Mouse (Mus musculus) layer of hippocampus, adult 8-10 months (tissue): ENCODE measurements around the gene Pigk. TPM values are rescaled to one million over a fixed set of nuclear protein-coding genes. Genes with fewer than 3 reads are reported as not detected.

Experiments
- DNase-seq, 2 experiments: peaks; one replicate each; pipeline ENCODE4 v3.0.0; 2022; ENCODE audit warnings: low spot score in 2 of 2
- total RNA-seq, 4 experiments: library from RNA; stranded (reverse); gene quantifications; 2 replicates each; pipeline ENCODE4 v1.2.4; 2022

The Pigk gene
- total RNA-seq, 4 experiments from 2014 or later = 52.2 to 69.7 (median 55.8) TPM

DNA sequence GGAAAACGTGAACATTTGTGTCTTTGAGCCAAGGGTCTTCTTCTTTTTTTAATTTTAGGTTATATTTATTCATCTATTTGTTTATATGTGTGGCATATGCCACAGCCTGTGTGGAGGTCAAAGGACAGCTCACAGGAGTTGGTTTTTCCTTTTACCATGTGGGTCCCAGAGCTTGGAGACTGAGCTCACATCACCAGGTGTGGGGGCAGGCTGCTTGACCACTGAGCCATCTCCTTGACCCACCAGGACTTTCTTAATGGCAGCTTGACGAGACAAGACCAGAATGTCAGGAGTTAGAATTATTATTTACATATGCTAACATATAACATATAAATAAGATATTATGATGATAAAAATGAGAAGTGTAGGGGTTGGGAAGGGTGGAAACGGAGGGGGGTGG lies 182.2 kb downstream of the Pigk start:
- DNase-seq = no peak

DNA sequence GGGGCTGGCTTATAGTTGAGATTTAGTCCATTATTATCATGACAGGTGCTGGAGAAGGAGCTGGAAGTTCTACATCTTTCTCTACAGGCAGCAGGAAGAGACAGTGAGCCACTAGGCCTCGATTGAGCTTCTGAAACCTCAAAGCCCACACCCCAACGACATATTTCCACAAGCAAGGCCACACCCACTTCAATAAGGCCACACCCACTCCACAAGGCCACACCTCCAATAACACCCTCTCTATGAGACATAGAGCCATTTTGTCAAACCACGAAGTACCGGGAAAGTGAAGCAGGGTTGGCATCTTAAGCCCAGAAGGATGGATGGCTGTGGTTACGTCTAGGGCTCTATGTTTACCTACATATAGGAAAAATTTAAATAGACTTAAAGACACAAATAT lies 183.3 kb downstream of the Pigk start:
- no peak for DNase-seq

DNA sequence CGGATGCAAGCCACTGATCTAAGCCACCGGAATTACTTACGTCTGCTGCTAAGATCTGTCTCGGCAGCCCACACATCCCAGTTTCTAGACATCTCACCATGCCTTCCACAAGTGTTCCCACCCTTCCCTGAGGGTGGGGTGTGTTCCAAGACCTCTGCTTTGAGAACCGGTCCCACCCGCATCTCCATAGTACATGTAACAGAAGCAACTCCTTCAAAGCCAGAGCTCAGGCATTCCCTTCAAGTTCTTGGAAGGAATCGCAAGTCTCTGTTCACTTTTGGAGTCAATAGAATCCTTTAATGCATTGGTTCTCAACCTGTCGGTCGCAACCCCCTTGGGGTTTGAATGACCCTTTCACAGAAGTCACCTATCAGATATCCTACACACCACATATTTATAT lies 185.0 kb downstream of the Pigk start:
- DNase-seq = no peak

DNA sequence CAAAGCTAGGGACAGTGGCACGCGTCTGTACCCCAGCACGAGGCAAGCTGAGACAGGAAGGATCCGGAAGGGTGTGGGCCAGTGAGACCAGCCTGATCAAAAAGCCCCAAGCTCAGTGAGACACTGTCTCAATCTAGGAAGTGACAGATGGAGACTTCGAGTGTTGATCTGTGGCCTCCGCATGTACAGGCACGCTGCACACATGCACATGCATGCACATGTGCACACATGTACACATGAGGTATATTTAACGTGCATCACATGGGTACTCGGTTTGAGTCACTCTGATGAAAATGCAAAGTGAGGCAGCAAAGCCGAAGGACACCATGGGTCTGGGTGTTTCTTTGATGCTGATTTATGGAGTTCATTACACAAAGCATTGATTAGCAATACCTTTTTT lies 191.1 kb downstream of the Pigk start:
- no peak for DNase-seq

DNA sequence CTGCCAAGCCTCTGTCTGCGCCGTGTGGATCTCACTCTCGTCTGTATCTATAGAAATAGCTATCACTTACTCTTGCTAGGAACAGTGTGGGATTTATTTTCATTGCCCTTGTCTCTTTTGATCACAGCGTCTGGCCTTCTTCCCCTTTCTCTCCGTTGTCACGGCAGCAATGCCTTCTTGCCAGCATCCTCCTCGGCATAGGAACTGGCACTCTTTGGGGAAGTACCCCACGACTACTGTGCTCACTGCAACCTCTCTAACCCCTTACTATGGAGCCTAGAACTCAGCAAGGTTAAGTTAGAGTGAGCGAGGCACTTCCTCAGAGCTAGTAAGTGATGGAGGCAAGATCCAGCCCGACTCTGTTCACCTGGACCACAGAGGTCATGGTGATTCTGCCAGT lies 191.9 kb downstream of the Pigk start:
- DNase-seq = no peak

DNA sequence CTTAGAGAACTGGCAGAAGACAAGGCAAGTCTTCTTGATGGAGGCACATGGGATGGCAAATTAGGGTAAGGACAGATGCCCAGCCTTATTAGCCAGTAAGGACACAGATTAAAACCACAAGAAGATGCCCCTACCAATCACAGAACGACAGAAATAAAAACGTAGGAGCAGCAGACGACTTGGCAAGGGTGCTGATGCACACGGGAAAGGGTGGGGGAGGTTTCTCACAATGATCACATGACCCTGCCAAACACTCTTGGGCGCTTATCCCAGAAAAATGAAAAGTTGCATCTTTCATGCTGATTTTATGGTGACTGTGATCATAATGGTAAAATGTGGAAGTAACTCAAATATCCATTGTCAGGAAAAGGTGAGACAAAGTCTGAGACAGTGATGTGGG lies 193.2 kb downstream of the Pigk start:
- peak in 1 of 2 experiments; percentile 47 for DNase-seq

DNA sequence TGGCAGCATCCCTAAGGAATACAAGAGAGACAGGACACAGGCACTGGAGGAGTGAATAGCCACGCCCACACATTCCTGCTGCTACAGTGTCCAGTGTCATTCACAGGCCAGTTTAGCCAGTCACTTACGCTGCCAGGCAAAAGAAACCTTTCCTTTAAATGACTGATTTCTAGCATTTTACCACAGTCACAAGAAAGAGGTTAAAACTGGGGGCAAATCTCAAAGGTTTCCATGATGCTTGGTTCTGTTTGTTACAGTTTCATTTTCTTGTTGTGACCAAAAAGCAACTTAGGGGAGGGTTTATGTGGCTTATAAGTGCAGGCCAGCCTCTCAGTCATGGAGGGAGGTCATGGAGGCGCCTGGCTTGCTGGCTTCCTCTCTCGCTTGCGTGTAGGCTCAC lies 193.8 kb downstream of the Pigk start:
- no peak for DNase-seq

DNA sequence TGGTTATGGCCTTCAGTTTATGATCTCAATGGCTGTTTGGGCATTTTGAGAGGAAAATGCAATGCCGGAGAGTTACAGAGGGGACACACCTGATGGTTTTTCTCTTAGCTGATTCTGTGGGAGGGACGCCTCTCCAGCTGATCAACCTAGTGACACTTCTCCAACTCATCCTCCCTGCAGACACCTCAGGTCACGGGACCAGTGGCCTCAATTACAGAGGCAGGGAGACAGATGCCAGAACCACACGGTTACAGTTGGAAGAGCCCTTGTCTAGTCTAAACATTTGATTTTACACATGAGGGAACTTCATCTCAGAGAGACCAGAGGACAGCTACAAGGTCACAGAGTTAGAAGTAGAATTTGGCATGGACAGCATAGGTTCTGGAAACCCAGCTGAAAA lies 197.7 kb downstream of the Pigk start:
- DNase-seq = no peak

DNA sequence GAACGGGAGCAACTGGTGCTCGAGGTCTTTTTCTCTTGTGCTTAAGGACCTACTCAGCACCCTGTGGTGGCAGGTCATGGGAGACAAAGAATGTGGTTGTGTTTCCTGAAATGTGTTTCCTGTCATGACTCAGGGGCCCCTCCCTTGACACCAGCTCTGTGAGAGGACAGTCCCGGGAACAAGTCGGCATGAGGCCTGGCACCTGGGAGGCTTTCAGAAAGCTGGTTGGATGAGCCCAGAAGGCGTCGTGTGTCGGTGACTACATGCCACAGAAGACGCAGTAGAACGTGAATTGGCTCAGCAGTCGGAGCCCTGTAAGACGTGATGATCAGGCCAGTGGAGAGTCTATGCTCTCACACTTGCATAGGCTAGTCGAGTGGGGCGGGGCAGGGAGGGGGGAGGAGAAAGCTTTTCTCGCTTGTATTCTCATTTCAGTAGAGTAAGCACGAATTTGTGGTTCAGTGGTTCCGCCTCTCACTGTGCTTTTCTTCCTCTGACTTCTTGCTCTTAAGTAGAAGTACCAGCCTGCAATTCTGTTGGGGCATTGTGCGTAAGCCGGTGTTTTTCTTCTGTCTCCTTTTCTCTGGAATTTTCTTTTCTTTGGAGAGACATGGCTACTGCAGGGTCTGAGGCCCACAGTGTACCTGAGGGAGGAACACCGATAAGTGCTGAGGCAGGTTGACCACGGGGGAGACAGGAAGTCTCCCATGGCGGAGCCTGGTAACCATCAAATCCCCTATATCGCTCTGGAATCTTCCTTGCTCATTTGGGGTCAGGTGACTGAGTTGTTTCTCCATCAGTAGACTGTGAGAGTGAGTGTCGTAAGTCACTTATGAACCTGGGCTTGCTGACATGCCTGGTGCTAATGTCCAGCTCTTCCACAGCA lies 198.6 kb downstream of the Pigk start:
- DNase-seq = no peak

DNA sequence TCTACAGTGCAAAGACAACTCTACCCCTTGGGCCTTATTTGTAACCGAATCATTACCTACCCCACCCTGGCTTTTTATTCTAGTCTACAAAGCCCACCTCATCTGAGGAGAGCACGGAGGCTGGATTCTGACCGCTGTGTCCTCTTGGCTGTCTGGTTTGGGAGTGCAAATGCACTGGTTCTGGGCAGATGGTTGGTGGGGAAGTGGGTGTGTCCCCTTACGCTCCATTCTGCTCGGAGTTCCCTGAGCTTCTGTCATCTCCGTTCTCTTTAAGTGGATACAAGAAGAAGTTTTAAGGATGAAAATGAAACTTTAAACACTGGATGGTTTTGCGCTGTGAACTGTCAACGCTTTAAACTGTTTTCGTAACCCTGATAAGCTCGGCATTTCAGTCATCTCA lies 199.2 kb downstream of the Pigk start:
- DNase-seq = no peak

DNA sequence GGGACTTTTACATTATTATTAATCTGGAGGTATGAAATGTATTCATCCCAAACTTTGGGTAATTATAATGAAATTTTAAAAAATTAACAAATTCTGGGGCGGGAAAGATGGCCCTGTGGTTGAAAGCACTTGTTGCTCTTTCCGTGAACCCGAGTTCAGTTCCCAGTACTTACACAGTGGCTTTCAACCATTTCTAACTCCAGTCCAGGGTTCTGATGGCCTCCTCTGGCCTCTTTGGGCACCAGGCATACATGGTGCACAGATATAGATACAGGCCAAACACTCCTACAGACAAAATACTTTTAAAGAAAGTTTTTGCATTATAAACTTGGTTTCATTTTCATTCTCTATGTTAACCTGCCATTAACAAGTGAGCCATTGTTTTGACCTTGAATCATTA lies 199.7 kb downstream of the Pigk start:
- no peak for DNase-seq

DNA sequence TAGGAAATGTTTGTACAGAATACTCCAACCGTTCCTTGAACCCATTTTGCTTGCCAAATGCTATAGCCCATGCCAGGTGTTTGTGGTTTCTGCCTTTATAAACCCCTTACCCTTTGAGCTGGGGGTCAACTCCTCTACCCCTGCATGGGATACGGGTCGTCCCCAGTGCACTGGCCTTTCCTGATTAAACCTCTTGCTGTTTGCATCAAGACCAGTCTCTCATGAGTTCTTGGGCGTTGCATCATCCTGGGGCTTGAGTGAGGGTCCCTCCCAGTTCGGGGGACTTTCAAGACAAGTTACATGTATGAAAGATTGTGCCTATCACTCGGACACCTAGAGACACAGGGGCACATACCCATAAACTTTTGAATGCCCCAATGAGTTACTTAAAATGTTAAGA lies 200.5 kb downstream of the Pigk start:
- DNase-seq = no peak

DNA sequence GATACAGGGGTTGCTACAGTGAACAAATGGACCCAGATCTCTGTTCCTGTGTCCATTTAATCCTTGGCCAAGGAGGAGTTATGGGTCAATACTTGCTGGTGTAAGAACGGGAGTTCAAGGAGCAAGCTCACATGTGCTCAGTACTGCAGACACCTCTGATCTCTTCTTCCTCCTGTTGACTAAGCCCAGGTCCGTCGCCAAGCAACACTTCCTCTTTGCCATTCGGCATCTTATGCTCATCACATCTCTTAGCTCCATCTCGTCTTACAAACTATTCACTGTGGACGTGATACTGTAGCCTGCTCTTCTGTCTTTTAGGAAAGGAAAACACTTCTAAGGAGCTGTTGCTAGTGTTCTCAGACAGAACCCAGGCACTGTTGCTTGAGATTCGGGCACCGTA lies 203.7 kb downstream of the Pigk start:
- no peak for DNase-seq

DNA sequence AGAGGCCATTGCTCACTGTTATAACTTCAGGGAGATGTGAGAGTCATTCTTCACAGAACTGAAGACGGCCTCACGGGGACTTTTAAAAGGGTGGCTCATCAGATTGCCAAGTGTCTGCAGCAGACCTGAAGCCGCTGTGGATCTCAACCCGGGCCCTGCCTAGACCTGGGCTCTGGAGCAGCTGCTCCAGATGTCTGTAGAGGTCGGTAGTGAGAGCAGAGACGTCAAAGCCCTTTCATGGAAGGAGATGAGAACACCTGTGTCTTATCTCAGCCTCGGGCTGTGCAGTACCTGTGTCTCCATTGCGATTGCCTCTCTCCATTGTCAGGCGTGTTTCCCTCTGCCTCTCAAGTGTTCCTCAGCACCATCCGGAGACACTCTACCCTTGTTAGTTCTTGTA lies 205.2 kb downstream of the Pigk start:
- DNase-seq = no peak

DNA sequence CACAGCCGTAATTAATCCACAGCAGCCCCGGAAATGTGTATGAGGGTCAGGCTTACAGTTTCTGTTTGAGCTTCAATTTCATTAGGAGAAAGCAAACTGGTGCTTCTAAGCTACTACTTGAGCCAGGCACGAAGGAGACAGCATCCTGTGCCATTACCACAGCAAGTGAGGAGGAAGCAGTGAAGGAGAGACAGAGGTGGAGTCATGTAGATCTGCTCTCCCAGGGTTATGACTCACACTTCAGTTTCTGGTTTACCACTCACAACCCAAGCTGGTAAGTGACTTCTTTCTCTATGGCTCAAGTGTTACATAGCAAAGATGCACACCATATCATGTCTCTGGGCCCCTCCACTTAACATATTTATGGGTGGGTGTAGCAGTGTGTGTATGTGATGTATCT lies 206.5 kb downstream of the Pigk start:
- no peak for DNase-seq

DNA sequence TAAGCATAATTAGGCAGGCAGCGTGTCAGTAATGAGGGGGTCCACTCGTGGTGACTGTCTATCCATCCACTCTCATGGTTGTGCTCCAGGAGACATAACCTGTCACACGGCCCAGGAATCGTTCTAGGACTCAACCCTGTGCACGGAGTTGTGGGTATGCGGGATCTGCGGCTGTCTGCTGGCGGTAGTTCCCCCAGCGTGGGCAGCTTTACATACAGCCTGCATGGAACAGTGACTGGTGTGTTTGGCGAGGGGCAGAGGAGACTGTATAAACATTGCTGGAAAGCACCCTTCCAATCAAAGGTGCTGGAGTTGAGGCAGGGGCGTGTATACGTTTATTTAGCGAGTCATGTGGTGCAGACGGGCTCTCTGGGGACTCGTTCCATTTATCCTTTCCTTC lies 209.6 kb downstream of the Pigk start:
- no peak for DNase-seq

DNA sequence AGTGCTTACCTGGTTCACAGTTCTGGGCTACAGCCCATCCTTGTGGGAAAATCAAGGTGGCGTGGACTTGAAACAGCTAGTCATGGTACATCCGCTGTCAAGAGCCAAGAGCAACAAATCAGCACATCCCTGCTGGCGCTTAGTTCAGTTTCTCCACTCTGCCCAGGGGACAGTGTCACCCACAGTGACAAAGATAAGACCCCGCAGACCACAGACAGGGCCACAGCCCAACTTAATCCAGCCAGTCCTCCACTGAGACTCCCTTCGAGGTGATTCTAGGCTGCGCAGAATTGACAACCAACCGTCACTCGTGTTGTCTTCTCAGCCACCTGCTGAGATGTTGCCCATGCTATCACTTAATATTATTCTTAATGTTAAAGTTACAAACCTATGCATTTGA lies 211.5 kb downstream of the Pigk start:
- no peak for DNase-seq

DNA sequence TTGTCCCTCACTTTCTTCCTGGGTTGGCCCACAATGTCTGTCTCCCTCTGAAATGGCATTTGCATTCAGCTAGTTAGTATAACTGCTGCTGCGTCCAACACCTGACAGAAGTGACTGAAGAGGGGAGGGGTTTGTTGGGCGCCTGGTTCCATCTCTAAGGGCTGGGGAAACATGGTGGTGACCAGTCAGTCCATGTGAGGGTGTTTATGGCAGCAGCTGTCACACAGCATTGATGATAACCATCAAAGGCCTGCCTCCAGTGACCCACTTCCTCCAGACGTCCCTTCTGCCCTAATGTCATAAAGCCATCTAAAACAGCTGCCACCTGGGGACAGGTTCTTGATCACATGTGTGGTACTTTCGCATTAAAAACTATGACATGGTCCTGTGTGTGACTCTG lies 212.3 kb downstream of the Pigk start:
- no peak for DNase-seq

DNA sequence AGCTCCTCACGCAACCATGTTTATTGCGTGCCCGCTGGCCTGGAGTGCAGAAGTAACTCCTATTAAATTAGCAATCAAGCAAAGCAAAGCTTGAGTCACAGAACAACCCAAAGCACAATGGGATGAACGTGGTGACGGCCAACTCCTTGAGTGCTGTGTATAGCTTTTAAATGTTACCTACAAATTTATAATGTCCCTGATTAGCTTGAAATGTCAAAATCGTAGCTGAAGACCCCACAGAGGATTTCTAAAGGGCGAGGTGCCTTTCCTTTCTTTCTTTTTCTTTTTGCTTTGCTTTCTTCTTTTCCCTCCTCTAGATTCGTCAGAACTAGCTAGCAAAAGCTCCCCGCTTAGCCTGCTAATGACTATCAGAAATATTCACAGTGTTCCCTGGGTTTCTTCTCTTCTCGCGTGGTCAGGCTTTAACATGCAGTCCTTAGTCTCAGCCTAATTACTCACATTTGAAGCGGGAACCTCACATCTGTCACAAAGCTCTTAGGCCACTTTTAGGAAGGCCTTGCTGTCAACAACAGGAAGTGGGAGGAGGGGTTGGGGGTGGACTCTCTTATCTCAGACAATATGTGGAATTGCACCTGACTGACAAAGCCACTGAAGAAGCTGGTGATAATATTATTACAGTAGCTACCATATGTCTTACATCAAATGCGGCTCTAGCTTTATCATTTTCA lies 214.5 kb downstream of the Pigk start:
- no peak for DNase-seq

DNA sequence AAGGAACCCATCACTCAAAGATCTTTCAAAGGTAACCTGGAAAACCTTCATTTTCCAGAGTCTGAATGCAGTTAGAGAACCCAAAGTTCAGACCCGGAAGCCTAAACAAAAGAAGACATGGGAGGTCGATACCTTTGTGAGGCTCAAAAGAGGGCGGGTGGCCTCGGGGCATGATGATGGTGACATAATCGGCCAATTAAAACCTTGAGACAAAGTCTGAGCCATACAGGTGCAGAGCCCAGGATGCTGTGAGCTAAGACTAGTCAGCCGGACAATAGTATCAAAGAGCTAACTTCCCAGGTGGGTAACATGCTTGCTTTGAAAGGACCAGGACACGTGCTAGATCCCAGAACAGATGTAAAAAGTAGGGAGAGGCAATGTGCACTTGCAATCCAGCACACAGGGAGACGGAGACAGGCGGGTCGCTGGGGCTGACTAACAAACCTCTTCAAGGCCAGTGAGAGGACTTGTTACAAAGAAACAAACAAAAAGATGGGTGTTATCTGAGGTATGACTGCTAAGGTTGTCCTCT lies 215.4 kb downstream of the Pigk start:
- no peak for DNase-seq

DNA sequence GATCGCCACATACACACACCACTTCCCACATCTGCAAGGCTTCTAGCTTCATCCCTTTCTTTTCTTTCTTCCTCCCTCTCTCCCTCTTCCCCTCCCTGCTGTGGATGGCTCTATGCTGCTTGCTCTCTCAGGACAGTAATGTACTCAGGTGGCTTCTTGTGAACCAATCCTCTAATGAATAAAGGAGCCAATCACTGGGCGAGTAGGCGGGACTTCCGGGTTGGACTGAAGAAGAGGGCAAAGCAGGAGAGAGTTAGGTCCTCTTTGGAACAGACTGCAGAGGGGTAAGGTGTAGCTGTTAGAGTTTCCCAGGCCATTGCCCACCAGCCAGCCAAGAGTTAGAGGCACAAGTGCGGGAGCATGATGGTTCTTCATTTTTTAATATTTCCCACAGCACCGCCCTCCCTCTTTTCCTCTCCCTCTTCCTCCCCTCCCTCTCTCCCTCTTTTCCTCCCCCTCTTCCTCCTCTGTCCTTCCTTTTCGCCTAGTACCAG lies 215.9 kb downstream of the Pigk start:
- DNase-seq = no peak

DNA sequence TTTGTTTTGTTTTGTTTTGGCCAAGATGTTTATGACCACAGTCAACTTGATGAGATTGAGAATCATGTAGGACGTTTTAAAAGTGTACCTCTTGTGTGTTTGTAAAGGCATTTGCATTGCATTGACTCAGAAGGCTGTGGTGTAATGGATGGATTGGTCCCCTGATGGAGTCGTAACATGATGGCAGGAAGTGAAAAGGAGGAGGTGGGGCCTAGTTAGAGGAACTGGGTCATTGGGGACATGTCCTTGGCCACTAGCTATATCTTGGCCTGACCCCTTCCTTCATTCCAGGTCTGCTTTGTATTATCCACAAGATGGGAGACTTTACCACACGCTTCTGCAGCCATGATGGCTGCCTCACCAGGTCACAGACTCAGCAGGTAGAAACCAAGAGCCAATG lies 217.5 kb downstream of the Pigk start:
- no peak for DNase-seq

DNA sequence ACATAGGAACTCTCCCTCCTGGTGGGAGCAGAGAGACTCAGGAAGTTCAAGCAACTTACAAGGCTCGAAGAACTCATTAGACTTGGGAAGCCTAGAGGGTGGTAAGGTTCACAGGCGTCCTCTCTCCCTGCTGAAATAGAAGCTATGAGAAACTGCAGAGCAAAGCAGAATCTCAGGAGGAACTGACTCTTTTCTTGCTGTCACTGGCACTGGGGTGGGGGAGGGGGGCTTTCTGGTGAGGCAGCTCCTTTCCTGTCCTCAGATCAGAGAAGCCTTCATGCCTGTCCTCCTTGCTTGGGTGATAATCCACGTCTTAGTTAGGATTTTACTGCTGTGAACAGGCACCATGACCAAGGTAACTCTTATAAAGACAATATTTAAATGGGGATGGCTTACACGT lies 218.2 kb downstream of the Pigk start:
- DNase-seq = no peak
